Mouse (Mus musculus): Measurements from ENCODE around the gene Olfr279. TPM values are rescaled to one million over a fixed set of nuclear protein-coding genes. Genes with fewer than 3 reads are reported as not detected.
"Not testable (repeated sequence)": the region's sequence is repeated elsewhere in the genome, so short reads cannot be mapped to it uniquely, and the experiment has no call there.

Olfr279 gene
- total RNA-seq, 2 experiments from 2014 or later = not detected

GRCm38 (mm10) chr15:98510438-98511385 lies 18.5 kb downstream of the Olfr279 start:
- intact Hi-C loops (cut with DNase I) = loop anchor here (2.0 kb wide), 1 partner anchor 104 kb away; no protein-coding TSS in a partner anchor
- peak; percentile 35 for DNase-seq (ENCODE audit: low spot score)

GRCm38 (mm10) chr15:98511386-98511928 lies 19.3 kb downstream of the Olfr279 start:
- intact Hi-C loops (cut with DNase I) = loop anchor here (2.0 kb wide), 1 partner anchor 103 kb away; no protein-coding TSS in a partner anchor
- DNase-seq (ENCODE audit: low spot score) = peak; percentile 19

GRCm38 (mm10) chr15:98512232-98512631 lies 20.0 kb downstream of the Olfr279 start:
- intact Hi-C loops (cut with DNase I) = no loop called here
- DNase-seq (ENCODE audit: low spot score) = no peak

- intact Hi-C loops (cut with DNase I) = no loop called here
- peak; percentile 53 for DNase-seq (ENCODE audit: low spot score)
These were observed 20.7 kb downstream of the Olfr279 start for GRCm38 (mm10) chr15:98512799-98513321.

- intact Hi-C loops (cut with DNase I); DNase-seq (ENCODE audit: low spot score): not testable (repeated sequence)
These were observed 21.5 kb downstream of the Olfr279 start for GRCm38 (mm10) chr15:98513676-98514075.

- intact Hi-C loops (cut with DNase I) = no loop called here
- no peak for DNase-seq (ENCODE audit: low spot score)
These were observed 21.9 kb downstream of the Olfr279 start for GRCm38 (mm10) chr15:98514146-98514545.

GRCm38 (mm10) chr15:98514845-98515244 lies 22.6 kb downstream of the Olfr279 start:
- intact Hi-C loops (cut with DNase I); DNase-seq (ENCODE audit: low spot score): not testable (repeated sequence)

- peak; percentile 25 for DNase-seq (ENCODE audit: low spot score)
- intact Hi-C loops (cut with DNase I) = no loop called here
These were observed 25.5 kb downstream of the Olfr279 start for GRCm38 (mm10) chr15:98517380-98518355.

- DNase-seq (ENCODE audit: low spot score) = no peak
- intact Hi-C loops (cut with DNase I) = no loop called here
These were observed 29.0 kb downstream of the Olfr279 start for GRCm38 (mm10) chr15:98521245-98521644.

GRCm38 (mm10) chr15:98526057-98526456 lies 33.9 kb downstream of the Olfr279 start:
- DNase-seq (ENCODE audit: low spot score) = no peak
- intact Hi-C loops (cut with DNase I) = no loop called here

GRCm38 (mm10) chr15:98527056-98527771 lies 35.0 kb downstream of the Olfr279 start:
- intact Hi-C loops (cut with DNase I) = no loop called here
- DNase-seq (ENCODE audit: low spot score) = no peak

GRCm38 (mm10) chr15:98528066-98528563 lies 35.9 kb downstream of the Olfr279 start:
- no peak for DNase-seq (ENCODE audit: low spot score)
- intact Hi-C loops (cut with DNase I) = no loop called here

- intact Hi-C loops (cut with DNase I) = loop anchor here (2.0 kb wide), 1 partner anchor 35 kb away; no protein-coding TSS in a partner anchor
- no peak for DNase-seq (ENCODE audit: low spot score)
These were observed 40.1 kb downstream of the Olfr279 start for GRCm38 (mm10) chr15:98532281-98532680.

GRCm38 (mm10) chr15:98533035-98533531 lies 40.9 kb downstream of the Olfr279 start:
- no peak for DNase-seq (ENCODE audit: low spot score)
- intact Hi-C loops (cut with DNase I) = loop anchor here (2.0 kb wide), 1 partner anchor 34 kb away; no protein-coding TSS in a partner anchor

- peak; percentile 97 for DNase-seq (ENCODE audit: low spot score)
- intact Hi-C loops (cut with DNase I) = loop anchor here (2.0 kb wide), 1 partner anchor 33 kb away; no protein-coding TSS in a partner anchor
These were observed 41.9 kb downstream of the Olfr279 start, which contains the start of gene Kansl2 for GRCm38 (mm10) chr15:98533881-98534627. Kansl2 (minus strand) TSS chr15:98534264.

- intact Hi-C loops (cut with DNase I) = no loop called here
- DNase-seq (ENCODE audit: low spot score) = no peak
These were observed 43.7 kb downstream of the Olfr279 start for GRCm38 (mm10) chr15:98535921-98536320.

- DNase-seq (ENCODE audit: low spot score) = no peak
- intact Hi-C loops (cut with DNase I) = no loop called here
These were observed 44.8 kb downstream of the Olfr279 start for GRCm38 (mm10) chr15:98536828-98537510.

Data from heart, postnatal 25 days (tissue).